Mouse (Mus musculus) testis, adult 2 months (tissue): ENCODE results near the gene Gm595. TPM values are rescaled to one million over a fixed set of nuclear protein-coding genes. Genes with fewer than 3 reads are reported as not detected.

ENCODE experiments used
- H3K27ac ChIP-seq: fragments of 200-500 bp; 2 replicates; pipeline ENCODE4 v1.5.1; 2012; ENCODE audit warnings: low read depth, low read length; ENCODE audit not compliant: control insufficient read depth, insufficient read depth
- H3K27me3 ChIP-seq: fragments of 200-500 bp; 2 replicates; pipeline ENCODE4 v1.6.1; 2012; ENCODE audit warnings: mild to moderate bottlenecking, low read length, moderate library complexity; ENCODE audit not compliant: control insufficient read depth, insufficient read depth
- H3K36me3 ChIP-seq: fragments of 200-500 bp; 2 replicates; pipeline ENCODE4 v1.6.1; 2012; ENCODE audit warnings: mild to moderate bottlenecking, low read length; ENCODE audit not compliant: control insufficient read depth, insufficient read depth
- H3K4me1 ChIP-seq: fragments of 200-500 bp; 2 replicates; pipeline ENCODE4 v1.6.1; 2012; ENCODE audit warnings: low read length; ENCODE audit not compliant: control insufficient read depth, insufficient read depth
- H3K4me3 ChIP-seq: fragments of 200-500 bp; 2 replicates; pipeline ENCODE4 v1.5.1; 2012; ENCODE audit warnings: low read depth, mild to moderate bottlenecking, low read length, moderate library complexity, mixed read lengths; ENCODE audit not compliant: control insufficient read depth
- CTCF ChIP-seq: fragments of 200-500 bp; IDR thresholded peaks from 2 replicates; pipeline ENCODE4 v1.5.1; 2012; ENCODE audit warnings: low read depth, mild to moderate bottlenecking, inconsistent platforms, low read length, moderate library complexity; ENCODE audit not compliant: control insufficient read depth, insufficient read depth, insufficient replicate concordance
- POLR2A ChIP-seq: fragments of 200-500 bp; IDR thresholded peaks from 2 replicates; pipeline ENCODE4 v1.6.1; 2012; ENCODE audit warnings: low read depth, mild to moderate bottlenecking, inconsistent platforms, low read length, moderate library complexity; ENCODE audit not compliant: control insufficient read depth
- polyA plus RNA-seq: library from polyadenylated mRNA; depleted of rRNA; stranded (reverse); fragments of >200 nt; gene quantifications from 2 replicates; pipeline ENCODE4 v1.2.3, GENCODE M21; 2012; rRNA removed

Gm595 gene
- 5.6 and 7.7 TPM in 2 replicates for polyA plus RNA-seq

GRCm38 (mm10) chrX:48877613-48878012 is at the start of gene Gm595:
Gm595 (minus strand) TSS chrX:48877713.
- H3K4me3 ChIP-seq = peak within 1 kb of the TSS; percentile 82
- no peaks in the 10 kb centered on the region for H3K27me3 ChIP-seq

GRCm38 (mm10) chrX:48908421-48908820 is 30.9 kb upstream of the Gm595 start:
- TF ChIP-seq POLR2A (no peak), CTCF (no peak)
- H3K27me3 ChIP-seq = no peaks in the 10 kb centered on the region
- no peak overlapping the region for H3K27ac ChIP-seq
- H3K4me3 ChIP-seq = no peak overlapping the region
- H3K36me3 ChIP-seq = no peaks in the 10 kb centered on the region
- H3K4me1 ChIP-seq = no peaks in the 10 kb centered on the region

More at GRCm38 (mm10) chrX:48877613-48878012, at the start of gene Gm595:
- Histone ChIP-seq H3K36me3 (no peaks in the 10 kb centered on the region), H3K4me1 (no peaks in the 10 kb centered on the region), H3K27ac (peak within 1 kb of the TSS; percentile 95)
- TF ChIP-seq CTCF (no peak), POLR2A (peak; percentile 82; the same call in 1 of the 2 replicates)

- H3K27me3 ChIP-seq = no peaks in the 10 kb centered on the region
- no peak overlapping the region for H3K27ac ChIP-seq
- H3K4me1 ChIP-seq = no peaks in the 10 kb centered on the region
- H3K4me3 ChIP-seq = no peak overlapping the region
- TF ChIP-seq CTCF (no peak), POLR2A (no peak)
- H3K36me3 ChIP-seq = no peaks in the 10 kb centered on the region
Measured at GRCm38 (mm10) chrX:48903744-48904143, 26.2 kb upstream of the Gm595 start.

- TF ChIP-seq POLR2A (no peak), CTCF (no peak)
- H3K4me3 ChIP-seq = no peak overlapping the region
- no peaks in the 10 kb centered on the region for H3K27me3 ChIP-seq
- H3K36me3 ChIP-seq = no peaks in the 10 kb centered on the region
- no peak overlapping the region for H3K27ac ChIP-seq
- H3K4me1 ChIP-seq = no peaks in the 10 kb centered on the region
Measured at GRCm38 (mm10) chrX:48899555-48899954, 22.0 kb upstream of the Gm595 start.

- Histone ChIP-seq H3K4me1 (no peaks in the 10 kb centered on the region), H3K4me3 (no peak overlapping the region), H3K27ac (no peak overlapping the region), H3K27me3 (no peaks in the 10 kb centered on the region), H3K36me3 (no peaks in the 10 kb centered on the region)
- TF ChIP-seq CTCF = no peak
- TF ChIP-seq POLR2A = no peak
Measured at GRCm38 (mm10) chrX:48896803-48897202, 19.3 kb upstream of the Gm595 start.

- no peak overlapping the region for H3K4me3 ChIP-seq
- no peaks in the 10 kb centered on the region for H3K4me1 ChIP-seq
Measured at GRCm38 (mm10) chrX:48893946-48894345, 16.4 kb upstream of the Gm595 start.

GRCm38 (mm10) chrX:48890259-48890658 is 12.7 kb upstream of the Gm595 start:
- H3K4me1 ChIP-seq = no peaks in the 10 kb centered on the region
- no peaks in the 10 kb centered on the region for H3K27me3 ChIP-seq
- no peak overlapping the region for H3K27ac ChIP-seq
- no peak overlapping the region for H3K4me3 ChIP-seq
- no peak for TF ChIP-seq CTCF
- no peak for TF ChIP-seq POLR2A
- H3K36me3 ChIP-seq = no peaks in the 10 kb centered on the region

More at GRCm38 (mm10) chrX:48893946-48894345, 16.4 kb upstream of the Gm595 start:
- no peaks in the 10 kb centered on the region for H3K36me3 ChIP-seq
- no peaks in the 10 kb centered on the region for H3K27me3 ChIP-seq
- TF ChIP-seq POLR2A (no peak), CTCF (no peak)
- H3K27ac ChIP-seq = no peak overlapping the region

- H3K27ac ChIP-seq = no peak overlapping the region
- no peak for TF ChIP-seq CTCF
- no peak for TF ChIP-seq POLR2A
- H3K36me3 ChIP-seq = no peaks in the 10 kb centered on the region
- no peak overlapping the region for H3K4me3 ChIP-seq
- no peaks in the 10 kb centered on the region for H3K27me3 ChIP-seq
- H3K4me1 ChIP-seq = no peaks in the 10 kb centered on the region
Measured at GRCm38 (mm10) chrX:48884615-48885014, 7.1 kb upstream of the Gm595 start.

Other genes starting within 250 kb of the Gm595 start
- not detected in 2 replicates for gene Gpr119, start 203.2 kb downstream of the Gm595 start, polyA plus RNA-seq
- gene Rbmx2, start 182.7 kb downstream of the Gm595 start, polyA plus RNA-seq = 1.2 and 1.6 TPM in 2 replicates